Mouse (Mus musculus): ENCODE data around the gene Mta1. TPM values are rescaled to one million over a fixed set of nuclear protein-coding genes. Genes with fewer than 3 reads are reported as not detected.

Mta1 gene
- polyA plus RNA-seq, 1 experiment from 2014 or later, result 11.2 TPM

- H3K4me1 ChIP-seq, result peaks cover 48% of the 10 kb centered on the region
- no peak overlapping the region for H3K4me2 ChIP-seq
- H3K4me3 ChIP-seq (replicated peaks), result no peak overlapping the region
- H3K27ac ChIP-seq, result no peak overlapping the region
- H3K9me3 ChIP-seq, result no peaks in the 10 kb centered on the region
- no peak for ATAC-seq (ENCODE audit: insufficient read depth, low FRiP score, low read depth)
- peaks cover 56% of the 10 kb centered on the region for H3K36me3 ChIP-seq
- H3K27me3 ChIP-seq (replicated peaks), result peaks cover 11% of the 10 kb centered on the region
- H3K9ac ChIP-seq, result no peak overlapping the region
- WGBS, result 87% methylated on average over 18 of the region's 18 CpGs
Observed at GRCm38 (mm10) chr12:113137260-113138213, 39.5 kb downstream of the Mta1 start.

GRCm38 (mm10) chr12:113138291-113138690 is 40.2 kb downstream of the Mta1 start:
- H3K27ac ChIP-seq, result no peak overlapping the region
- H3K4me2 ChIP-seq, result no peak overlapping the region
- H3K9ac ChIP-seq, result no peak overlapping the region
- no peak for ATAC-seq (ENCODE audit: insufficient read depth, low FRiP score, low read depth)
- H3K4me1 ChIP-seq, result peaks cover 52% of the 10 kb centered on the region
- H3K27me3 ChIP-seq (replicated peaks), result peaks cover 11% of the 10 kb centered on the region
- no peaks in the 10 kb centered on the region for H3K9me3 ChIP-seq
- no peak overlapping the region for H3K4me3 ChIP-seq (replicated peaks)
- H3K36me3 ChIP-seq, result peaks cover 48% of the 10 kb centered on the region
- 73% methylated on average over 6 of the region's 6 CpGs for WGBS

- Histone ChIP-seq H3K27ac (peak overlapping the region; percentile 40; the same call in 1 of the 2 replicates), H3K4me3 (replicated peaks) (peak overlapping the region; percentile 58), H3K36me3 (peaks cover 40% of the 10 kb centered on the region), H3K4me2 (peak overlapping the region; percentile 95), H3K9ac (no peak overlapping the region), H3K27me3 (replicated peaks) (peaks cover 11% of the 10 kb centered on the region), H3K4me1 (peaks cover 45% of the 10 kb centered on the region), H3K9me3 (no peaks in the 10 kb centered on the region)
- WGBS, result 46% methylated on average over 11 of the region's 11 CpGs
- ATAC-seq (ENCODE audit: insufficient read depth, low FRiP score, low read depth), result no peak
Observed at GRCm38 (mm10) chr12:113138901-113139864, 41.1 kb downstream of the Mta1 start.

- Histone ChIP-seq H3K4me3 (replicated peaks) (peak within 1 kb of the TSS; percentile 58), H3K9ac (peak within 1 kb of the TSS; percentile 35), H3K27ac (peak within 1 kb of the TSS; percentile 72; the same call in 1 of the 2 replicates), H3K27me3 (replicated peaks) (peaks cover 11% of the 10 kb centered on the region), H3K36me3 (peaks cover 32% of the 10 kb centered on the region), H3K4me2 (peak within 1 kb of the TSS; percentile 95), H3K4me1 (peaks cover 45% of the 10 kb centered on the region), H3K9me3 (no peaks in the 10 kb centered on the region)
- WGBS, result under 1% methylated on average over 66 of the region's 68 CpGs
- peak; percentile 79 for ATAC-seq (ENCODE audit: insufficient read depth, low FRiP score, low read depth)
Observed at GRCm38 (mm10) chr12:113139908-113140615, 42.0 kb downstream of the Mta1 start, which contains the start of gene Crip2. Crip2 (plus strand) TSS chr12:113140236.

GRCm38 (mm10) chr12:113140616-113141411 is 42.7 kb downstream of the Mta1 start:
- Histone ChIP-seq H3K9me3 (no peaks in the 10 kb centered on the region), H3K27ac (peak overlapping the region; percentile 72), H3K4me1 (peaks cover 45% of the 10 kb centered on the region), H3K4me3 (replicated peaks) (peak overlapping the region; percentile 58), H3K4me2 (peak overlapping the region; percentile 95), H3K36me3 (peaks cover 25% of the 10 kb centered on the region), H3K9ac (peak overlapping the region; percentile 35), H3K27me3 (replicated peaks) (peaks cover 11% of the 10 kb centered on the region)
- no peak; the same call in 1 of the 2 replicates for ATAC-seq (ENCODE audit: insufficient read depth, low FRiP score, low read depth)
- WGBS, result 5% methylated on average over 49 of the region's 49 CpGs

GRCm38 (mm10) chr12:113141531-113141973 is 43.5 kb downstream of the Mta1 start:
- peaks cover 50% of the 10 kb centered on the region for H3K4me1 ChIP-seq
- no peaks in the 10 kb centered on the region for H3K9me3 ChIP-seq
- H3K36me3 ChIP-seq, result peaks cover 17% of the 10 kb centered on the region
- H3K4me2 ChIP-seq, result peak overlapping the region; percentile 95
- peak overlapping the region; percentile 72 for H3K27ac ChIP-seq
- no peak overlapping the region for H3K9ac ChIP-seq
- H3K4me3 ChIP-seq (replicated peaks), result peak overlapping the region; percentile 58
- H3K27me3 ChIP-seq (replicated peaks), result peaks cover 11% of the 10 kb centered on the region
- WGBS, result 57% methylated on average over 8 of the region's 8 CpGs
- no peak for ATAC-seq (ENCODE audit: insufficient read depth, low FRiP score, low read depth)

GRCm38 (mm10) chr12:113142021-113142975 is 44.2 kb downstream of the Mta1 start:
- Histone ChIP-seq H3K4me3 (replicated peaks) (peak overlapping the region; percentile 58), H3K4me1 (peaks cover 56% of the 10 kb centered on the region), H3K9me3 (no peaks in the 10 kb centered on the region), H3K9ac (no peak overlapping the region), H3K27me3 (replicated peaks) (peaks cover 11% of the 10 kb centered on the region), H3K27ac (peak overlapping the region; percentile 72), H3K4me2 (peak overlapping the region; percentile 95), H3K36me3 (peaks cover 11% of the 10 kb centered on the region)
- ATAC-seq (ENCODE audit: insufficient read depth, low FRiP score, low read depth), result peak; percentile 18
- 14% methylated on average over 15 of the region's 15 CpGs for WGBS

- H3K9ac ChIP-seq, result no peak overlapping the region
- H3K36me3 ChIP-seq, result peaks cover 3% of the 10 kb centered on the region; the same call in 1 of the 2 replicates
- H3K4me1 ChIP-seq, result peaks cover 56% of the 10 kb centered on the region
- peaks cover 11% of the 10 kb centered on the region for H3K27me3 ChIP-seq (replicated peaks)
- no peak for ATAC-seq (ENCODE audit: insufficient read depth, low FRiP score, low read depth)
- H3K4me2 ChIP-seq, result peak overlapping the region; percentile 95
- peak overlapping the region; percentile 58; the same call in 1 of the 2 replicates for H3K4me3 ChIP-seq (replicated peaks)
- 49% methylated on average over 7 of the region's 7 CpGs for WGBS
- peak overlapping the region; percentile 72 for H3K27ac ChIP-seq
- no peaks in the 10 kb centered on the region for H3K9me3 ChIP-seq
Observed at GRCm38 (mm10) chr12:113143164-113143563, 45.1 kb downstream of the Mta1 start.

- H3K27ac ChIP-seq, result no peak overlapping the region
- no peak overlapping the region for H3K4me3 ChIP-seq (replicated peaks)
- no peak overlapping the region for H3K9ac ChIP-seq
- WGBS, result 80% methylated on average over 20 of the region's 20 CpGs
- no peak for ATAC-seq (ENCODE audit: insufficient read depth, low FRiP score, low read depth)
- H3K4me1 ChIP-seq, result peaks cover 51% of the 10 kb centered on the region
- H3K36me3 ChIP-seq, result no peaks in the 10 kb centered on the region
- no peak overlapping the region for H3K4me2 ChIP-seq
- H3K27me3 ChIP-seq (replicated peaks), result peaks cover 11% of the 10 kb centered on the region
- H3K9me3 ChIP-seq, result no peaks in the 10 kb centered on the region
Observed at GRCm38 (mm10) chr12:113144001-113144756, 46.1 kb downstream of the Mta1 start.
